Mouse (Mus musculus) liver, adult 2 months (tissue): ENCODE data around the gene Tmem198.

Source experiments
- CTCF ChIP-seq: fragments of 200-500 bp; IDR thresholded peaks from 2 replicates; pipeline ENCODE4 v1.5.1; 2011; ENCODE audit warnings: low read depth, low read length, control low read depth
- POLR2A ChIP-seq: fragments of 200-500 bp; IDR thresholded peaks from 2 replicates; pipeline ENCODE4 v1.6.1; 2011; ENCODE audit warnings: low read length, control low read depth; ENCODE audit not compliant: insufficient read depth; ENCODE audit errors: extremely low read depth

- no peak for TF ChIP-seq POLR2A
- TF ChIP-seq CTCF = no peak
These were observed 28.9 kb upstream of the Tmem198 start, which contains the start of gene Asic4 for GRCm38 (mm10) chr1:75450314-75451005.
